Mouse (Mus musculus) kidney, embryonic 15.5 days (tissue): Measurements from ENCODE around the gene Foxk1. TPM values are rescaled to one million over a fixed set of nuclear protein-coding genes. Genes with fewer than 3 reads are reported as not detected.

Experiments
- ATAC-seq: fragments of 200-750 bp; cut with Nextera tagmentation; replicated peaks from 2 replicates; pipeline ENCODE4 v1.8.0; 2017; ENCODE audit warnings: moderate TSS enrichment; ENCODE audit not compliant: low FRiP score
- H3K27ac ChIP-seq: fragments of 300-500 bp; sonication (generic); 2 replicates; pipeline ENCODE4 v1.5.1; 2015; ENCODE audit warnings: mild to moderate bottlenecking, inconsistent platforms
- H3K27me3 ChIP-seq: fragments of 300-500 bp; sonication (generic); 2 replicates; pipeline ENCODE4 v1.6.1; 2015; ENCODE audit warnings: inconsistent platforms
- H3K36me3 ChIP-seq: fragments of 300-500 bp; sonication (generic); 2 replicates; pipeline ENCODE4 v1.6.1; 2015; ENCODE audit warnings: inconsistent platforms
- H3K4me1 ChIP-seq: fragments of 300-500 bp; sonication (generic); 2 replicates; pipeline ENCODE4 v1.6.1; 2015; ENCODE audit warnings: inconsistent platforms
- H3K4me2 ChIP-seq: fragments of 300-500 bp; sonication (generic); 2 replicates; pipeline ENCODE4 v1.6.1; 2015; ENCODE audit warnings: moderate library complexity, mild to moderate bottlenecking, inconsistent platforms
- H3K4me3 ChIP-seq: fragments of 300-500 bp; sonication (generic); replicated peaks from 2 replicates; pipeline ENCODE4 v1.5.1; 2015; ENCODE audit warnings: mild to moderate bottlenecking, inconsistent platforms
- H3K9ac ChIP-seq: fragments of 300-500 bp; sonication (generic); 2 replicates; pipeline ENCODE4 v1.6.1; 2015; ENCODE audit warnings: mild to moderate bottlenecking, inconsistent platforms
- H3K9me3 ChIP-seq: fragments of 300-500 bp; sonication (generic); replicated peaks from 2 replicates; pipeline ENCODE4 v1.6.1; 2016; ENCODE audit warnings: inconsistent platforms
- WGBS: fragments of 180-500 bp; shearing (Covaris S2); methylation state at CpG from one replicate; pipeline ENCODE4 v1.1.7; 2015; ENCODE audit warnings: mixed read lengths; 5-methylcytosine and 5-hydroxymethylcytosine counted together
- polyA plus RNA-seq: library from polyadenylated mRNA; unstranded; fragments of >200 nt; fragmentation: Nextera tagmentation; extraction: Ambion mirVana; gene quantifications from 2 replicates; pipeline ENCODE4 v1.2.1, GENCODE M21; 2015

Foxk1 gene
- polyA plus RNA-seq, 1 experiment from 2014 or later = 7.7 TPM

- H3K27me3 ChIP-seq = no peaks in the 10 kb centered on the region
- no peak overlapping the region for H3K4me3 ChIP-seq
- no peak overlapping the region for H3K9ac ChIP-seq
- no peaks in the 10 kb centered on the region for H3K36me3 ChIP-seq
- H3K27ac ChIP-seq = no peak overlapping the region
- H3K4me1 ChIP-seq = peaks cover 27% of the 10 kb centered on the region
- 65% methylated on average over 5 of the region's 5 CpGs for WGBS
- no peak overlapping the region for H3K4me2 ChIP-seq
- no peak for ATAC-seq
- H3K9me3 ChIP-seq = no peaks in the 10 kb centered on the region
Observed at GRCm38 (mm10) chr5:142395909-142396308, 5.4 kb upstream of the Foxk1 start.

- no peaks in the 10 kb centered on the region for H3K27me3 ChIP-seq
- 26% methylated on average over 17 of the region's 17 CpGs for WGBS
- 0 out of 2 replicates have a peak overlapping the region, but pooled peaks have one; percentile 28 for H3K27ac ChIP-seq
- H3K36me3 ChIP-seq = no peaks in the 10 kb centered on the region
- H3K9ac ChIP-seq = peak overlapping the region; percentile 95; the same call in 1 of the 2 replicates
- no peaks in the 10 kb centered on the region for H3K9me3 ChIP-seq
- peaks cover 48% of the 10 kb centered on the region for H3K4me1 ChIP-seq
- peak overlapping the region; percentile 99 for H3K4me3 ChIP-seq
- H3K4me2 ChIP-seq = peak overlapping the region; percentile 79
- no peak for ATAC-seq
Observed at GRCm38 (mm10) chr5:142400181-142400883, 965 bp upstream of the Foxk1 start.

- no peaks in the 10 kb centered on the region for H3K27me3 ChIP-seq
- H3K4me3 ChIP-seq = peak overlapping the region; percentile 99
- H3K36me3 ChIP-seq = no peaks in the 10 kb centered on the region
- peak overlapping the region; percentile 92 for H3K27ac ChIP-seq
- peaks cover 64% of the 10 kb centered on the region for H3K4me1 ChIP-seq
- H3K4me2 ChIP-seq = peak overlapping the region; percentile 79
- H3K9ac ChIP-seq = peak overlapping the region; percentile 95
- 1% methylated on average over 65 of the region's 67 CpGs for WGBS
- ATAC-seq = peak; percentile 55
- no peaks in the 10 kb centered on the region for H3K9me3 ChIP-seq
Observed at GRCm38 (mm10) chr5:142401641-142402625, 636 bp downstream of the Foxk1 start.

GRCm38 (mm10) chr5:142403694-142404093 is 2.4 kb downstream of the Foxk1 start:
- no peaks in the 10 kb centered on the region for H3K9me3 ChIP-seq
- WGBS = 73% methylated on average over 3 of the region's 3 CpGs
- no peak for ATAC-seq
- 0 out of 2 replicates have a peak overlapping the region, but pooled peaks have one; percentile 95 for H3K9ac ChIP-seq
- no peaks in the 10 kb centered on the region for H3K36me3 ChIP-seq
- peak overlapping the region; percentile 79 for H3K4me2 ChIP-seq
- peaks cover 70% of the 10 kb centered on the region for H3K4me1 ChIP-seq
- no peak overlapping the region for H3K27ac ChIP-seq
- no peaks in the 10 kb centered on the region for H3K27me3 ChIP-seq
- H3K4me3 ChIP-seq = no peak overlapping the region

GRCm38 (mm10) chr5:142404307-142404706 is 3.0 kb downstream of the Foxk1 start:
- Histone ChIP-seq H3K36me3 (no peaks in the 10 kb centered on the region), H3K4me1 (peaks cover 77% of the 10 kb centered on the region), H3K9ac (no peak overlapping the region), H3K27ac (no peak overlapping the region), H3K27me3 (no peaks in the 10 kb centered on the region), H3K9me3 (no peaks in the 10 kb centered on the region), H3K4me3 (no peak overlapping the region), H3K4me2 (peak overlapping the region; percentile 15; the same call in 1 of the 2 replicates)
- 88% methylated on average over 1 of the region's 1 CpGs for WGBS
- no peak for ATAC-seq

- ATAC-seq = no peak
- H3K4me1 ChIP-seq = peaks cover 81% of the 10 kb centered on the region
- H3K27ac ChIP-seq = no peak overlapping the region
Observed at GRCm38 (mm10) chr5:142405426-142405825, 4.1 kb downstream of the Foxk1 start.

GRCm38 (mm10) chr5:142406401-142406800 is 5.1 kb downstream of the Foxk1 start:
- H3K9ac ChIP-seq = no peak overlapping the region
- H3K4me1 ChIP-seq = peaks cover 79% of the 10 kb centered on the region

More at GRCm38 (mm10) chr5:142405426-142405825, 4.1 kb downstream of the Foxk1 start:
- Histone ChIP-seq H3K4me3 (no peak overlapping the region), H3K36me3 (no peaks in the 10 kb centered on the region), H3K4me2 (no peak overlapping the region), H3K9me3 (no peaks in the 10 kb centered on the region), H3K9ac (no peak overlapping the region), H3K27me3 (no peaks in the 10 kb centered on the region)
- 49% methylated on average over 6 of the region's 6 CpGs for WGBS

GRCm38 (mm10) chr5:142406937-142407336 is 5.6 kb downstream of the Foxk1 start:
- no peak for ATAC-seq
- Histone ChIP-seq H3K9me3 (no peaks in the 10 kb centered on the region), H3K4me2 (no peak overlapping the region), H3K27ac (no peak overlapping the region), H3K36me3 (no peaks in the 10 kb centered on the region), H3K9ac (no peak overlapping the region), H3K4me3 (no peak overlapping the region), H3K27me3 (no peaks in the 10 kb centered on the region), H3K4me1 (peaks cover 77% of the 10 kb centered on the region)
- WGBS = 58% methylated on average over 11 of the region's 11 CpGs

More at GRCm38 (mm10) chr5:142406401-142406800, 5.1 kb downstream of the Foxk1 start:
- Histone ChIP-seq H3K4me2 (no peak overlapping the region), H3K27me3 (no peaks in the 10 kb centered on the region), H3K9me3 (no peaks in the 10 kb centered on the region), H3K36me3 (no peaks in the 10 kb centered on the region), H3K27ac (no peak overlapping the region), H3K4me3 (no peak overlapping the region)
- no peak for ATAC-seq
- WGBS = 72% methylated on average over 7 of the region's 7 CpGs

- no peak overlapping the region for H3K9ac ChIP-seq
- WGBS = 83% methylated on average over 7 of the region's 7 CpGs
- no peak for ATAC-seq
- H3K4me3 ChIP-seq = no peak overlapping the region
- no peaks in the 10 kb centered on the region for H3K36me3 ChIP-seq
- H3K27me3 ChIP-seq = no peaks in the 10 kb centered on the region
- H3K27ac ChIP-seq = no peak overlapping the region
- H3K4me2 ChIP-seq = no peak overlapping the region
- no peaks in the 10 kb centered on the region for H3K9me3 ChIP-seq
- H3K4me1 ChIP-seq = peaks cover 78% of the 10 kb centered on the region
Observed at GRCm38 (mm10) chr5:142407381-142407780, 6.1 kb downstream of the Foxk1 start.

- Histone ChIP-seq H3K4me3 (no peak overlapping the region), H3K27ac (no peak overlapping the region), H3K4me1 (peaks cover 74% of the 10 kb centered on the region), H3K9me3 (no peaks in the 10 kb centered on the region), H3K9ac (no peak overlapping the region), H3K27me3 (no peaks in the 10 kb centered on the region), H3K4me2 (no peak overlapping the region), H3K36me3 (no peaks in the 10 kb centered on the region)
- 51% methylated on average over 6 of the region's 6 CpGs for WGBS
- no peak for ATAC-seq
Observed at GRCm38 (mm10) chr5:142409169-142409568, 7.9 kb downstream of the Foxk1 start.

- ATAC-seq = no peak
- H3K4me3 ChIP-seq = no peak overlapping the region
- no peak overlapping the region for H3K4me2 ChIP-seq
- H3K9ac ChIP-seq = no peak overlapping the region
- H3K9me3 ChIP-seq = no peaks in the 10 kb centered on the region
- no peaks in the 10 kb centered on the region for H3K27me3 ChIP-seq
- peaks cover 74% of the 10 kb centered on the region for H3K4me1 ChIP-seq
- no peaks in the 10 kb centered on the region for H3K36me3 ChIP-seq
- no peak overlapping the region for H3K27ac ChIP-seq
- WGBS = 37% methylated on average over 7 of the region's 7 CpGs
Observed at GRCm38 (mm10) chr5:142410348-142410747, 9.1 kb downstream of the Foxk1 start.
